Mouse (Mus musculus): Measurements from ENCODE around the gene Ntm. TPM values are rescaled to one million over a fixed set of nuclear protein-coding genes. Genes with fewer than 3 reads are reported as not detected.

The Ntm gene
- not detected in 2 replicates for polyA plus RNA-seq (2012; ENCODE audit: low replicate concordance)

GRCm38 (mm10) chr9:29962978-29963377 is at the start of gene Ntm:
Ntm (minus strand) TSS chr9:29963141.

